Mouse (Mus musculus) heart, postnatal 0 days (tissue): Measurements from ENCODE around the gene Dnaic2.

Experiments
- CTCF ChIP-seq: IDR thresholded peaks from 2 replicates; pipeline ENCODE4 v1.5.1; 2016; ENCODE audit warnings: antibody characterized with exemption, control low read depth, low read depth
- EP300 ChIP-seq: IDR thresholded peaks from 2 replicates; pipeline ENCODE4 v1.6.1; 2016; ENCODE audit warnings: antibody characterized with exemption, low read depth

- no peak for TF ChIP-seq CTCF
- TF ChIP-seq EP300 = no peak
Measured at GRCm38 (mm10) chr11:114683029-114683721, 44.0 kb upstream of the Dnaic2 start.
